Mouse (Mus musculus) MEL (cell line): ENCODE measurements around the gene Mdk.

Experiments used
- CHD2 ChIP-seq: IDR thresholded peaks from 2 replicates; pipeline ENCODE4 v1.6.1; 2011; ENCODE audit warnings: low read length, improper control_type of control experiment
- CTCF ChIP-seq, 3 experiments: IDR thresholded peaks in 2 of 3; conservative IDR thresholded peaks in 1 of 3; 2 replicates each; pipeline ENCODE4 v1.5.1; 2011 to 2012; ENCODE audit warnings: low read length in 3 of 3, low read depth in 2 of 3, mild to moderate bottlenecking in 2 of 3, improper control_type of control experiment in 1 of 3, inconsistent platforms in 1 of 3, mixed read lengths in 1 of 3, moderate library complexity in 1 of 3; ENCODE audit not compliant: control insufficient read depth in 1 of 3, insufficient read depth in 1 of 3, poor library complexity in 1 of 3, severe bottlenecking in 1 of 3
- E2F4 ChIP-seq: IDR thresholded peaks from 2 replicates; pipeline ENCODE4 v1.6.1; 2011; ENCODE audit warnings: low read depth, low read length, improper control_type of control experiment, borderline replicate concordance
- EP300 ChIP-seq, 2 experiments: IDR thresholded peaks; 2 replicates each; pipeline ENCODE4 v1.6.1; 2011; ENCODE audit warnings: improper control_type of control experiment in 2 of 2, low read length in 2 of 2, low read depth in 1 of 2, mild to moderate bottlenecking in 1 of 2
- MAFK ChIP-seq: IDR thresholded peaks from 2 replicates; pipeline ENCODE4 v1.6.1; 2011; ENCODE audit warnings: low read depth, mild to moderate bottlenecking, low read length, improper control_type of control experiment, borderline replicate concordance
- MAX ChIP-seq: IDR thresholded peaks from 2 replicates; pipeline ENCODE4 v1.6.1; 2011; ENCODE audit warnings: low read length, improper control_type of control experiment
- MYB ChIP-seq: IDR thresholded peaks from 2 replicates; pipeline ENCODE4 v1.6.1; 2011; ENCODE audit warnings: mild to moderate bottlenecking, low read depth, low read length, improper control_type of control experiment
- NELFE ChIP-seq: IDR thresholded peaks from 2 replicates; pipeline ENCODE4 v1.6.1; 2011; ENCODE audit warnings: low read depth, low read length, improper control_type of control experiment
- POLR2A ChIP-seq, 2 experiments: IDR thresholded peaks; 2 replicates each; pipeline ENCODE4 v1.6.1; 2011 to 2012; ENCODE audit warnings: low read length in 2 of 2, mild to moderate bottlenecking in 2 of 2, control low read depth in 1 of 2, improper control_type of control experiment in 1 of 2, low read depth in 1 of 2, moderate library complexity in 1 of 2; ENCODE audit not compliant: control insufficient read depth in 1 of 2, insufficient read depth in 1 of 2, poor library complexity in 1 of 2
- TCF12 ChIP-seq: IDR thresholded peaks from 2 replicates; pipeline ENCODE4 v1.6.1; 2014; ENCODE audit warnings: low read depth, mild to moderate bottlenecking, inconsistent platforms, low read length, improper control_type of control experiment, moderate library complexity
- ZMIZ1 ChIP-seq: IDR thresholded peaks from 2 replicates; pipeline ENCODE4 v1.6.1; 2012; ENCODE audit warnings: low read depth, mild to moderate bottlenecking, inconsistent platforms, low read length, improper control_type of control experiment, moderate library complexity
- ZNF384 ChIP-seq: IDR thresholded peaks from 2 replicates; pipeline ENCODE4 v1.6.1; 2012; ENCODE audit warnings: low read depth, mild to moderate bottlenecking, inconsistent platforms, low read length, improper control_type of control experiment

DNA sequence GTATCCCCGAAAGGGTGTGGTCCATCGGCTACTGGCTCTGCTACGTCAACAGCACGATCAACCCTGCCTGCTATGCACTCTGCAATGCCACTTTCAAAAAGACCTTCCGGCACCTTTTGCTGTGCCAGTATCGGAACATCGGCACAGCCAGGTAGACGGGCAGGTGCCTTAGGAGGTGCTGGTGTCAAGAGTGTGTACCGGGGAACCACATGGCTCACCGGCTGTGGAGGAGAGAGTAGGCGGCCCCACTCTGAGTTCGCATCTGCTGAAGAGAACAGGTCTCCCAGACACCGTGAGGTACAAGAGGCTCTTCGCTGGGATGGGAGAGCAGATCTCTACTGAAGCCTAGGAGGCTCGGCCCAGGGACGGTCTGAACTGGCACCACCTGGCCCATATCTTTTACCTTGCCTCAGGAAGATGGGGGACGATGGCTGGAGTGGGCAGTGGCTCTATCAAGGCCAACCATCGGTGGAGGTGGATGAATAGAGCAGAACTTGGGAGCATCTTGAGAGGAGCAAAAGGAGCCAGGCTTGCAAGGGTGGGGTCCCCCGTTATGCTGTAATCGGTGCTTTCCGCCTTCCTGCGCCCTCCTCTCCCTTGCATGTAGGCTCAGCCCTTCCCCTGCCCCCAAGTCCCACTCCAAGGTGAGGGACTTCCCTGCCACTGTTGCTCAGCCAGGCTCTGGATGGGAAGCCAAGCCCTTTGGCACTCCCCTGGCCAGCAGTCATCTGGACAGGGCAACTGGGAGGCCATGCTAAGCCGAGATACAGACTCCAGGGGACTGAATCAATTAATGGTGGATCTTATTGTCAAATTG is 3.4 kb downstream of the Mdk start:
- TF ChIP-seq CTCF (IDR thresholded peaks at IDR 0.05 in 2 of 3, conservative IDR thresholded peaks at IDR 0.05 in 1 of 3; ENCODE audit: control insufficient read depth in 1 of 3, insufficient read depth in 1 of 3, low read depth in 2 of 3, low read length in 3 of 3, poor library complexity in 1 of 3, severe bottlenecking in 1 of 3) (no peak), ZMIZ1 (no peak), CHD2 (no peak), POLR2A (IDR thresholded peaks at IDR 0.05; ENCODE audit: control insufficient read depth in 1 of 2, insufficient read depth in 1 of 2, low read depth in 1 of 2, low read length in 2 of 2, poor library complexity in 1 of 2) (no peak), EP300 (IDR thresholded peaks at IDR 0.05; ENCODE audit: low read depth in 1 of 2, low read length in 2 of 2) (no peak), NELFE (no peak), MAX (no peak), MAFK (no peak), MYB (no peak), TCF12 (no peak), E2F4 (no peak), ZNF384 (no peak)
